In genomic region chr2:73469552-73469951, GRCm38 (mm10) we compare ENCODE assay signal across 10 mouse cellular contexts. TPM values are rescaled to one million over a fixed set of nuclear protein-coding genes. Genes with fewer than 3 reads are reported as not detected.
DNase-seq lines count a peak whose midpoint lies in the region; ATAC-seq and TF ChIP-seq lines count a peak whose summit lies in the region.
"Had no signal": no experiment of that assay in that cellular context is flagged by ENCODE, and none has a peak within 500 bp of the region (broad histone marks: within the 10 kb centered on the region; RNA-seq: fewer than 3 reads in every experiment).

No protein-coding gene starts in this region.

- H3K4me3 ChIP-seq in layer of hippocampus, adult 2 months, result no peak overlapping the region
- H3K4me3 ChIP-seq in CH12.LX (replicated peaks in 1 of 3; ENCODE audit: low read depth in 2 of 3, low read length in 2 of 3, poor library complexity in 1 of 3), result peak overlapping the region in 2 of 3 experiments; percentile 13 to 42
- no peak overlapping the region for H3K4me3 ChIP-seq in heart, embryonic 15.5 days
- no peak overlapping the region for H3K4me3 ChIP-seq in macrophage (ENCODE audit: inconsistent target)
- no peak overlapping the region for H3K4me3 ChIP-seq in embryonic facial prominence, embryonic 10.5 days
- no peak overlapping the region for H3K4me3 ChIP-seq in midbrain, embryonic 16.5 days (ENCODE audit: low read depth, low read length)
- H3K4me3 ChIP-seq: embryonic facial prominence, embryonic 12.5 days had no signal

- TF ChIP-seq EP300 in CH12.LX (IDR thresholded peaks at IDR 0.05; ENCODE audit: low read length), result peak; percentile 76; the same call in 1 of the 2 replicates

- no peaks in the 10 kb centered on the region for H3K9me3 ChIP-seq in CH12.LX (replicated peaks; ENCODE audit: low read length)
- H3K9me3 ChIP-seq in heart, embryonic 15.5 days (replicated peaks), result no peaks in the 10 kb centered on the region
- no peaks in the 10 kb centered on the region for H3K9me3 ChIP-seq in embryonic facial prominence, embryonic 10.5 days
- H3K9me3 ChIP-seq in midbrain, embryonic 16.5 days (replicated peaks; ENCODE audit: control insufficient read depth, low read length, poor library complexity, severe bottlenecking), result no peaks in the 10 kb centered on the region
- H3K9me3 ChIP-seq: embryonic facial prominence, embryonic 12.5 days had no signal

- H3K9ac ChIP-seq in CH12.LX (ENCODE audit: insufficient read depth, low read depth), result peak overlapping the region; percentile 76
- H3K9ac ChIP-seq in heart, embryonic 15.5 days, result no peak overlapping the region
- H3K9ac ChIP-seq in midbrain, embryonic 16.5 days (ENCODE audit: low read depth, low read length), result no peak overlapping the region
- H3K9ac ChIP-seq: embryonic facial prominence, embryonic 12.5 days had no signal

- ATAC-seq in heart, embryonic 15.5 days (replicated peaks; ENCODE audit: insufficient number of reproducible peaks, insufficient read depth, low FRiP score, low read depth), result no peak
- no peak for ATAC-seq in midbrain, embryonic 16.5 days

- DNase-seq in layer of hippocampus, adult 2 months (ENCODE audit: low spot score in 2 of 2), result no peak
- DNase-seq in layer of hippocampus, postnatal 10 days (ENCODE audit: low spot score in 2 of 2), result no peak
- peak; percentile 81 for DNase-seq in CH12.LX (ENCODE audit: extremely low read depth)
- DNase-seq in embryonic facial prominence, embryonic 10.5 days (ENCODE audit: low spot score), result no peak
- DNase-seq: adrenal gland, postnatal 25 days; kidney, adult 9 months had no signal

- H3K4me2 ChIP-seq in CH12.LX (ENCODE audit: insufficient read depth, low read depth, poor library complexity, severe bottlenecking), result peak overlapping the region; percentile 53
- H3K4me2 ChIP-seq in heart, embryonic 15.5 days, result no peak overlapping the region
- H3K4me2 ChIP-seq in midbrain, embryonic 16.5 days (ENCODE audit: low read length), result no peak overlapping the region
- H3K4me2 ChIP-seq: embryonic facial prominence, embryonic 12.5 days had no signal

- WGBS in heart, embryonic 15.5 days, result 79% methylated on average over 6 of the region's 6 CpGs
- WGBS in macrophage (ENCODE audit: missing documents), result 78% methylated on average over 6 of the region's 6 CpGs
- WGBS in embryonic facial prominence, embryonic 10.5 days, result 85% methylated on average over 6 of the region's 6 CpGs
- 87% methylated on average over 6 of the region's 6 CpGs for WGBS in midbrain, embryonic 16.5 days

- no peaks in the 10 kb centered on the region for H3K27me3 ChIP-seq in CH12.LX (replicated peaks)
- H3K27me3 ChIP-seq in heart, embryonic 15.5 days, result no peaks in the 10 kb centered on the region
- H3K27me3 ChIP-seq in embryonic facial prominence, embryonic 10.5 days (replicated peaks; ENCODE audit: low read depth, poor library complexity, severe bottlenecking), result no peaks in the 10 kb centered on the region
- H3K27me3 ChIP-seq in midbrain, embryonic 16.5 days (ENCODE audit: control insufficient read depth, insufficient read depth, low read depth, low read length), result no peaks in the 10 kb centered on the region
- H3K27me3 ChIP-seq: embryonic facial prominence, embryonic 12.5 days had no signal

- peak overlapping the region; percentile 11; the same call in 1 of the 2 replicates for H3K27ac ChIP-seq in layer of hippocampus, adult 2 months
- H3K27ac ChIP-seq in CH12.LX (ENCODE audit: insufficient read depth, low read depth) (peak overlapping the region; percentile 97), macrophage (peak overlapping the region; percentile 31)
- H3K27ac ChIP-seq in heart, embryonic 15.5 days, result peak overlapping the region; percentile 42; the same call in 1 of the 2 replicates
- H3K27ac ChIP-seq in embryonic facial prominence, embryonic 10.5 days (replicated peaks), result no peak overlapping the region
- H3K27ac ChIP-seq in midbrain, embryonic 16.5 days (ENCODE audit: low read length), result no peak overlapping the region

- dilution Hi-C loops in CH12.LX (cut with MboI; ENCODE audit: extremely low pct_ligation_motif_present, extremely low pct_unique_long_range_greater_than_20kb, low sequenced_read_pairs), result no loop called here

- H3K4me1 ChIP-seq in CH12.LX (ENCODE audit: control insufficient read depth in 1 of 2, insufficient read depth in 2 of 2), result peaks cover 21 to 72% of the 10 kb centered on the region in 2 experiments
- peaks cover 10% of the 10 kb centered on the region for H3K4me1 ChIP-seq in heart, embryonic 15.5 days (replicated peaks)
- peaks cover under 1% of the 10 kb centered on the region; the same call in 1 of the 2 replicates for H3K4me1 ChIP-seq in embryonic facial prominence, embryonic 10.5 days
- no peaks in the 10 kb centered on the region for H3K4me1 ChIP-seq in midbrain, embryonic 16.5 days (ENCODE audit: control insufficient read depth, insufficient read depth, low read length)

- H3K36me3 ChIP-seq in CH12.LX (replicated peaks in 1 of 2; ENCODE audit: control insufficient read depth in 1 of 2, insufficient read depth in 1 of 2, low read length in 1 of 2) (peaks cover 5 to 44% of the 10 kb centered on the region in 2 experiments), macrophage (ENCODE audit: inconsistent target) (peaks cover 7% of the 10 kb centered on the region; the same call in 1 of the 2 replicates)
- no peaks in the 10 kb centered on the region; the same call in 1 of the 2 replicates for H3K36me3 ChIP-seq in heart, embryonic 15.5 days
- H3K36me3 ChIP-seq in embryonic facial prominence, embryonic 10.5 days (replicated peaks), result peaks cover 4% of the 10 kb centered on the region; the same call in 1 of the 2 replicates
- no peaks in the 10 kb centered on the region for H3K36me3 ChIP-seq in midbrain, embryonic 16.5 days (ENCODE audit: control insufficient read depth, insufficient read depth, low read length)
- H3K36me3 ChIP-seq: embryonic facial prominence, embryonic 12.5 days had no signal

- H3K79me2 ChIP-seq in CH12.LX (replicated peaks; ENCODE audit: control insufficient read depth, extremely low read depth, insufficient read depth, poor library complexity, severe bottlenecking), result peaks cover 68% of the 10 kb centered on the region
- H3K79me2 ChIP-seq in macrophage (ENCODE audit: inconsistent target), result peaks cover 100% of the 10 kb centered on the region

- TF ChIP-seq CTCF in layer of hippocampus, adult 2 months (conservative IDR thresholded peaks at IDR 0.05), result no peak
- TF ChIP-seq CTCF in CH12.LX (conservative IDR thresholded peaks at IDR 0.05 in 1 of 2, IDR thresholded peaks at IDR 0.05 in 1 of 2; ENCODE audit: low read depth in 2 of 2, low read length in 2 of 2), result no peak

- TF ChIP-seq RAD21 in CH12.LX (IDR thresholded peaks at IDR 0.05; ENCODE audit: low read depth, low read length), result no peak

- in situ Hi-C loops in CH12.LX (cut with MboI; ENCODE audit: low pct_ligation_motif_present, low pct_unique_long_range_greater_than_20kb, low sequenced_read_pairs), result no loop called here

- TF ChIP-seq POLR2A in CH12.LX (IDR thresholded peaks at IDR 0.05; ENCODE audit: low read depth, low read length), result no peak

TF ChIP-seq in CH12.LX, 34 proteins besides CTCF, POLR2A, EP300 and RAD21 (continues in another document):
- TF ChIP-seq ETS1 (conservative IDR thresholded peaks at IDR 0.05; ENCODE audit: low read depth, low read length) (peak; percentile 80), MAX (IDR thresholded peaks at IDR 0.05; ENCODE audit: low read length) (0 out of 2 replicates have a peak, but pooled peaks have one; percentile 14), SMC3 (IDR thresholded peaks at IDR 0.05; ENCODE audit: low read depth, low read length) (no peak), ZKSCAN1 (IDR thresholded peaks at IDR 0.05; ENCODE audit: borderline replicate concordance, low read depth, low read length) (no peak), RCOR1 (conservative IDR thresholded peaks at IDR 0.05; ENCODE audit: low read depth, low read length) (no peak; the same call in 1 of the 2 replicates), MEF2A (IDR thresholded peaks at IDR 0.05; ENCODE audit: borderline replicate concordance, low read depth, low read length) (no peak), PAX5 (IDR thresholded peaks at IDR 0.05; ENCODE audit: low read length) (no peak), TBP (conservative IDR thresholded peaks at IDR 0.05; ENCODE audit: low read depth, low read length) (no peak), JUN (IDR thresholded peaks at IDR 0.05; ENCODE audit: insufficient read depth, low read depth, low read length) (peak; percentile 85), CHD1 (IDR thresholded peaks at IDR 0.05; ENCODE audit: low read depth, low read length) (no peak; the same call in 1 of the 2 replicates), UBTF (IDR thresholded peaks at IDR 0.05; ENCODE audit: low read depth, low read length) (no peak), MYC (IDR thresholded peaks at IDR 0.05; ENCODE audit: low read depth, low read length) (no peak), MAFK (IDR thresholded peaks at IDR 0.05; ENCODE audit: insufficient replicate concordance, low read length) (peak; percentile 33; the same call in 1 of the 2 replicates), JUND (conservative IDR thresholded peaks at IDR 0.05; ENCODE audit: low read depth, low read length) (peak; percentile 95), IRF4 (IDR thresholded peaks at IDR 0.05; ENCODE audit: low read depth, low read length) (no peak; the same call in 1 of the 2 replicates), USF1 (IDR thresholded peaks at IDR 0.05; ENCODE audit: low read depth, low read length) (no peak), CHD2 (IDR thresholded peaks at IDR 0.05; ENCODE audit: low read length) (no peak), ZMIZ1 (IDR thresholded peaks at IDR 0.05; ENCODE audit: low read depth, low read length) (no peak), KAT2A (IDR thresholded peaks at IDR 0.05; ENCODE audit: insufficient replicate concordance, low read length) (no peak), MAZ (IDR thresholded peaks at IDR 0.05; ENCODE audit: low read depth, low read length) (no peak)

RNA-seq across cellular contexts. Expression of gene Wipf1, which starts 60.0 kb away (rescaled TPM):
- total RNA-seq in layer of hippocampus, adult 2 months (2021), result 1 to 10 TPM; 8.1 to 10.0 TPM
- total RNA-seq in layer of hippocampus, postnatal 10 days (2021), result 10 to 100 TPM in 1 of 2 experiments, 1 to 10 TPM in 1; 9.7 to 10.8 TPM
- total RNA-seq in CH12.LX (2012; rRNA removed) (18.3 and 19.2 TPM in 2 replicates), CH12.LX (2014; rRNA removed) (18.8 and 21.8 TPM in 2 replicates)
- polyA plus RNA-seq in CH12.LX (2012; ENCODE audit: insufficient read length, low read depth) (88.7 and 95.0 TPM in 2 replicates), macrophage (2018) (121 to 170 TPM (median 129 TPM) in 3 replicates)
- polyA plus RNA-seq in heart, embryonic 15.5 days (2015; fragmentation: Nextera tagmentation; extraction: Ambion mirVana), result 5.1 and 7.6 TPM in 2 replicates
- total RNA-seq in macrophage (2018; cell fraction: chromatin; rRNA removed), result 10 to 100 TPM in 23 of 26 experiments, 1 to 10 TPM in 3; 8.0 to 83.3 (median 47.4) TPM
- 100 to 1,000 TPM in 24 of 26 experiments, 10 to 100 TPM in 2; 77.5 to 181 (median 157) TPM for total RNA-seq in macrophage (2018; cell fraction: cytosol; rRNA removed)
- total RNA-seq in macrophage (2018; cell fraction: nucleus; rRNA removed), result 100 to 1,000 TPM in 9 of 26 experiments, 10 to 100 TPM in 17; 21.7 to 134 (median 75.1) TPM
- 12.0 and 12.7 TPM in 2 replicates for polyA plus RNA-seq in embryonic facial prominence, embryonic 10.5 days (2016; fragmentation: Nextera tagmentation; extraction: Ambion mirVana)
- 2.1 and 2.6 TPM in 2 replicates for polyA plus RNA-seq in midbrain, embryonic 16.5 days (2015; fragmentation: Nextera tagmentation; extraction: Ambion mirVana)

Comparison
In these comparisons a context has a peak if more than half of its experiments do, and no peak if none do; other contexts are left out.
1. H3K27ac ChIP-seq: peak in layer of hippocampus, adult 2 months (single experiment), CH12.LX (single experiment), heart, embryonic 15.5 days (single experiment) and macrophage (single experiment); none in embryonic facial prominence, embryonic 10.5 days (single experiment) and midbrain, embryonic 16.5 days (single experiment).
2. H3K4me3 ChIP-seq: peak in CH12.LX (2 of 3); none in layer of hippocampus, adult 2 months (single experiment), heart, embryonic 15.5 days (single experiment), macrophage (single experiment), embryonic facial prominence, embryonic 10.5 days (single experiment) and midbrain, embryonic 16.5 days (single experiment).